Mouse (Mus musculus) neural tube, embryonic 12.5 days (tissue): Measurements from ENCODE around the gene Sfpq. TPM values are rescaled to one million over a fixed set of nuclear protein-coding genes. Genes with fewer than 3 reads are reported as not detected.
A peak's percentile ranks its signal among the peaks of the same experiment; 100 is the strongest.
"Not testable (repeated sequence)": the region's sequence is repeated elsewhere in the genome, so short reads cannot be mapped to it uniquely, and the experiment has no call there.

Source experiments
- ATAC-seq: fragments of 200-750 bp; cut with Nextera tagmentation; 2 replicates; pipeline ENCODE4 v1.8.0; 2017; ENCODE audit warnings: low read depth, mild to moderate bottlenecking, moderate TSS enrichment, moderate library complexity; ENCODE audit not compliant: low FRiP score
- H3K27ac ChIP-seq: fragments of 300-500 bp; sonication (generic); 2 replicates; pipeline ENCODE4 v1.5.1; 2016
- H3K27me3 ChIP-seq: fragments of 300-500 bp; sonication (generic); replicated peaks from 2 replicates; pipeline ENCODE4 v1.6.1; 2016; ENCODE audit warnings: mild to moderate bottlenecking
- H3K36me3 ChIP-seq: fragments of 300-500 bp; sonication (generic); 2 replicates; pipeline ENCODE4 v1.6.1; 2016; ENCODE audit warnings: mild to moderate bottlenecking
- H3K4me1 ChIP-seq: fragments of 300-500 bp; sonication (generic); 2 replicates; pipeline ENCODE4 v1.6.1; 2016
- H3K4me2 ChIP-seq: fragments of 300-500 bp; sonication (generic); replicated peaks from 2 replicates; pipeline ENCODE4 v1.6.1; 2016; ENCODE audit warnings: mild to moderate bottlenecking
- H3K4me3 ChIP-seq: fragments of 300-500 bp; sonication (generic); 2 replicates; pipeline ENCODE4 v1.5.1; 2016
- H3K9ac ChIP-seq: fragments of 300-500 bp; sonication (generic); 2 replicates; pipeline ENCODE4 v1.6.1; 2016; ENCODE audit warnings: mild to moderate bottlenecking
- H3K9me3 ChIP-seq: fragments of 300-500 bp; sonication (generic); 2 replicates; pipeline ENCODE4 v1.6.1; 2016; ENCODE audit warnings: mild to moderate bottlenecking
- WGBS: fragments of 180-500 bp; shearing (Covaris S2); methylation state at CpG from one replicate; pipeline ENCODE4 v1.1.7; 2016; 5-methylcytosine and 5-hydroxymethylcytosine counted together
- polyA plus RNA-seq: library from polyadenylated mRNA; unstranded; fragments of >200 nt; fragmentation: Nextera tagmentation; extraction: Ambion mirVana; gene quantifications from 2 replicates; pipeline ENCODE4 v1.2.1, GENCODE M21; 2016

Sfpq gene
- polyA plus RNA-seq, 1 experiment from 2014 or later = 183 TPM

DNA sequence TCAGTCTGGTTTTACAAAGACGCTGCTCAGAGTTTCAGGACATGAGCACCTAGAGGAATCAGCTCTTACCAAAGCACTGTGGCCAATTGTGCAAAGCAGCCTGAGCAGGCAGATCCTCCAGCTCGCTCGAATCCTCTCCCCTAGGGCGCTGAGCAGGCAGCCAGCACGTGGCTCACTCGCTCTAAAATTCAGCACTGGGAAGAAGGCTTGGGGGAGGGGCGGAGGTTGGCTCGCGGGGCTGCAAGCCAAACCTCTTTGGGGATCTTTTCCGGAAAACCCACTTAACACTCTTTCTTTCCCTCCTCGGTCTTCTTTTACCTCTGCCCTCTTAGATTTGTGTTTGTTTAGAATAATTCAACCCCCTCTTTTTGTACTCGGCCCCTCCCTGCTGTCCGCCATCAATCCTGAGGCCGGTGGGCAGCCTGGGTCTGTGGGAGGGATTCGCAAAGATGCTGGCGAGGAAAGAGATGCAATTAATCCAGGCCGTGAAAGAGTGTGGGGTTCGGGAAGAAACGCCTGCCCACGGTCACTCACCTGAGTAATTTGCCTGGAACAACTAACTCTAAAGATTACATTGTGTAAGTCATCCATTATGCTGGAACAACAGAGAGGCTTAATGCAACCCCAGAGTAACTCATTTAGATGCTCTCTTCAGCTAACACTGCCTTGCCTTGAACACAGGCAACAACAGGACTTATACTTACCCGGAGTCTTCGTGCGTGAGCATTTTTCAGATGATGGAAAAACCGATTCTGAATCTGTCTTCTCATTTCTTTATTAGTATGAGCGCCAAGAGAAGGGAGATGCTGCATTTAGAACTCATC, 15.8 kb upstream of the Sfpq start:
- Histone ChIP-seq H3K9me3 (no peaks in the 10 kb centered on the region), H3K27ac (peak overlapping the region; percentile 37), H3K36me3 (no peaks in the 10 kb centered on the region), H3K4me2 (peak overlapping the region; percentile 58), H3K27me3 (no peaks in the 10 kb centered on the region), H3K9ac (peak overlapping the region; percentile 51), H3K4me1 (peaks cover 16% of the 10 kb centered on the region), H3K4me3 (peak overlapping the region; percentile 31)
- WGBS = 15% methylated on average over 25 of the region's 25 CpGs
- peak; percentile 85 for ATAC-seq

GRCm38 (mm10) chr4:127015294-127015993, 5.7 kb upstream of the Sfpq start:
- H3K4me2 ChIP-seq = peak overlapping the region; percentile 39
- not testable (repeated sequence) for H3K4me1 ChIP-seq, H3K27ac ChIP-seq, H3K36me3 ChIP-seq, H3K9ac ChIP-seq, H3K9me3 ChIP-seq, H3K27me3 ChIP-seq
- H3K4me3 ChIP-seq = 0 out of 2 replicates have a peak overlapping the region, but pooled peaks have one; percentile 7
- 13% methylated on average over 14 of the region's 26 CpGs for WGBS
- ATAC-seq = peak; percentile 88

- ATAC-seq = no peak
- no peak overlapping the region for H3K4me2 ChIP-seq
- H3K9ac ChIP-seq = no peak overlapping the region
- WGBS = 88% methylated on average over 4 of the region's 4 CpGs
- H3K27me3 ChIP-seq = no peaks in the 10 kb centered on the region
- H3K27ac ChIP-seq = no peak overlapping the region
- 0 out of 2 replicates have a peak, but pooled peaks cover 4% of the 10 kb centered on the region for H3K4me1 ChIP-seq
- H3K4me3 ChIP-seq = no peak overlapping the region
- no peaks in the 10 kb centered on the region for H3K9me3 ChIP-seq
- no peaks in the 10 kb centered on the region for H3K36me3 ChIP-seq
These were observed 4.8 kb upstream of the Sfpq start for GRCm38 (mm10) chr4:127016366-127016765.

- WGBS = 14% methylated on average over 13 of the region's 13 CpGs
- Histone ChIP-seq H3K4me2 (peak overlapping the region; percentile 54), H3K9ac (no peak overlapping the region), H3K9me3 (no peaks in the 10 kb centered on the region), H3K27me3 (no peaks in the 10 kb centered on the region), H3K36me3 (peaks cover 22% of the 10 kb centered on the region), H3K4me1 (peaks cover 24% of the 10 kb centered on the region), H3K4me3 (peak overlapping the region; percentile 100), H3K27ac (no peak overlapping the region)
- no peak for ATAC-seq
These were observed 543 bp upstream of the Sfpq start for GRCm38 (mm10) chr4:127020411-127021150.

DNA sequence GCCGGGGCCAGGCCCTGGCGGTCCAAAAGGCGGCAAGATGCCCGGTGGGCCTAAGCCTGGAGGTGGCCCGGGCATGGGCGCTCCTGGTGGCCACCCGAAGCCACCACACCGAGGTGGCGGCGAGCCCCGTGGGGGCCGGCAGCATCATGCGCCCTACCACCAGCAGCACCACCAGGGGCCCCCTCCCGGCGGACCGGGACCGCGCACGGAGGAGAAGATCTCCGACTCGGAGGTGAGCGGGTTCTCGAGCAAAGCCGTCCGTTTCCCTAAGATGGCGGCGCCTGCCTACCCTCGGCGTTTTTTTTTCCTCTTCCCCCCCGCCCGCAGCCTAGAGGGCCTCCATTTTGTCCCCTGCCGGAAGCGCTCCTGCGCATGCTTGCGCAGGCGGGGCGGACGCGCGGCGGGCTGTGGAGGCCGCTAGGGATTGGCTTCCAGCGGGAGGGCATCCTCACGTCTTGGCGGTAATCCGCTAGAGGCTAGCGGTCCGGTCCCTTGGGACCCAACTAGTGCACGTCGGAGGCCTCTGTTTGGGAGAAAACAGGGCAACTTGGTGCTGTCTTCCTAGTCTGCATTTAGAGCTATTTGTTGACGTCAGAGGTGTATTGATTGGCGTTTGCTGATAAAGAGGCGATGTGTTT, 984 bp downstream of the Sfpq start:
- Histone ChIP-seq H3K4me1 (peaks cover 29% of the 10 kb centered on the region), H3K9ac (peak overlapping the region; percentile 100), H3K27me3 (no peaks in the 10 kb centered on the region), H3K4me3 (peak overlapping the region; percentile 100), H3K9me3 (no peaks in the 10 kb centered on the region), H3K36me3 (peaks cover 36% of the 10 kb centered on the region), H3K27ac (peak overlapping the region; percentile 97), H3K4me2 (peak overlapping the region; percentile 96)
- WGBS = under 1% methylated on average over 53 of the region's 53 CpGs
- peak; percentile 68 for ATAC-seq

DNA sequence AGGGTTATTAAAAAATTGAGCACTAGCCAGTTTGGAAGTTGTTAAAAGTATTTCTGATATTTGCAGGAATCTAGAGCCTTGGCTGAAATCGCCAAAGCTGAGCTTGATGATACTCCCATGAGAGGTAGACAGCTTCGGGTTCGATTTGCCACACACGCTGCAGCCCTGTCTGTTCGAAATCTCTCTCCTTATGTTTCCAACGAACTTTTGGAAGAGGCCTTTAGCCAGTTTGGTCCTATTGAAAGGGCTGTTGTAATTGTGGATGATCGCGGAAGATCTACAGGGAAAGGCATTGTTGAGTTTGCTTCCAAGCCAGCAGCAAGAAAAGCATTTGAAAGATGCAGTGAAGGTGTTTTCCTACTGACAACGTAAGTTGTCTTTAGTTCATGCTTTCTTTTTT, 2.1 kb downstream of the Sfpq start:
- whole genome bisulfite sequencing = 6% methylated on average over 9 of the region's 9 CpGs
- peak overlapping the region; percentile 96 for H3K4me2 ChIP-seq
- ATAC-seq = no peak
- peak overlapping the region; percentile 100 for H3K9ac ChIP-seq
- peak overlapping the region; percentile 100 for H3K4me3 ChIP-seq
- no peak overlapping the region for H3K27ac ChIP-seq
- no peaks in the 10 kb centered on the region for H3K27me3 ChIP-seq
- peaks cover 47% of the 10 kb centered on the region for H3K36me3 ChIP-seq
- no peaks in the 10 kb centered on the region for H3K9me3 ChIP-seq
- peaks cover 29% of the 10 kb centered on the region for H3K4me1 ChIP-seq

GRCm38 (mm10) chr4:127024240-127024639, 3.1 kb downstream of the Sfpq start:
- Histone ChIP-seq H3K4me1 (peaks cover 29% of the 10 kb centered on the region), H3K4me2 (peak overlapping the region; percentile 96), H3K27me3 (no peaks in the 10 kb centered on the region), H3K9ac (peak overlapping the region; percentile 49), H3K9me3 (no peaks in the 10 kb centered on the region), H3K36me3 (peaks cover 52% of the 10 kb centered on the region), H3K4me3 (peak overlapping the region; percentile 100), H3K27ac (no peak overlapping the region)
- 81% methylated on average over 1 of the region's 1 CpGs for WGBS
- no peak for ATAC-seq

GRCm38 (mm10) chr4:127026826-127027225, 5.7 kb downstream of the Sfpq start:
- H3K27ac ChIP-seq = no peak overlapping the region
- peaks cover 26% of the 10 kb centered on the region for H3K4me1 ChIP-seq
- ATAC-seq = no peak
- H3K27me3 ChIP-seq = no peaks in the 10 kb centered on the region
- H3K36me3 ChIP-seq = peaks cover 76% of the 10 kb centered on the region
- H3K4me2 ChIP-seq = no peak overlapping the region
- WGBS = 93% methylated on average over 4 of the region's 4 CpGs
- no peak overlapping the region for H3K9ac ChIP-seq
- no peak overlapping the region for H3K4me3 ChIP-seq
- no peaks in the 10 kb centered on the region for H3K9me3 ChIP-seq

- no peak overlapping the region for H3K4me3 ChIP-seq
- no peak overlapping the region for H3K27ac ChIP-seq
- no peak overlapping the region for H3K9ac ChIP-seq
- 77% methylated on average over 4 of the region's 4 CpGs for WGBS
- no peak overlapping the region for H3K4me2 ChIP-seq
- H3K9me3 ChIP-seq = no peaks in the 10 kb centered on the region
- H3K27me3 ChIP-seq = no peaks in the 10 kb centered on the region
- peaks cover 83% of the 10 kb centered on the region for H3K36me3 ChIP-seq
- ATAC-seq = no peak
- H3K4me1 ChIP-seq = peaks cover 26% of the 10 kb centered on the region
These were observed 6.4 kb downstream of the Sfpq start for GRCm38 (mm10) chr4:127027228-127028190.

DNA sequence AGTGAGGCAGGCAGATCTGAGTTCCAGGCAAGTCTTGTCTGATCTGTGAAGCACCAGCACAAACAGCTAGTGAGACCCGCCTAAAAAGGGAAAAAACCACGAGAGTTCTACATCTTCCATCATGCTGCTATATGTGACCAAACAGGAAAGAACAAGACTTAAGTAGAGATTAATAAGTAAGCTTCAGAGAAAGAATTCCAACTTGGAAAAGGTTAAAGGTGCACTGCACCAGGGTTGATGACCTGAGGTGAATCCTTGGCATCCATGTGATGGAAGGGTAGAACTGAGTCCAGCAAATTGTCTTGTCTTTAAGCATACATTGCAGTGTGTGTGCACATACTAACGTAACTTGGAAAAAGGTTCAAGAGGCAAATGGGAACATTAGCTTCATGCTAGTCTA, 16.0 kb downstream of the Sfpq start:
- Histone ChIP-seq H3K9me3 (no peaks in the 10 kb centered on the region), H3K27me3 (no peaks in the 10 kb centered on the region), H3K27ac (no peak overlapping the region), H3K9ac (no peak overlapping the region), H3K4me1 (no peaks in the 10 kb centered on the region), H3K4me3 (no peak overlapping the region), H3K4me2 (no peak overlapping the region), H3K36me3 (peaks cover 81% of the 10 kb centered on the region)
- WGBS = 93% methylated on average over 3 of the region's 3 CpGs
- no peak for ATAC-seq
